Mouse (Mus musculus) megakaryocyte, embryonic 14.5 days (primary cell): Measurements from ENCODE around the gene Dglucy.

ENCODE experiments used
- FLI1 ChIP-seq: IDR thresholded peaks from 2 replicates; pipeline ENCODE4 v1.6.1; 2012; ENCODE audit warnings: low read length, inconsistent platforms, mixed read lengths
- GATA1 ChIP-seq: IDR thresholded peaks from 3 replicates; pipeline ENCODE4 v1.6.1; 2012; ENCODE audit warnings: mixed read lengths, low read length, inconsistent platforms, borderline replicate concordance

DNA sequence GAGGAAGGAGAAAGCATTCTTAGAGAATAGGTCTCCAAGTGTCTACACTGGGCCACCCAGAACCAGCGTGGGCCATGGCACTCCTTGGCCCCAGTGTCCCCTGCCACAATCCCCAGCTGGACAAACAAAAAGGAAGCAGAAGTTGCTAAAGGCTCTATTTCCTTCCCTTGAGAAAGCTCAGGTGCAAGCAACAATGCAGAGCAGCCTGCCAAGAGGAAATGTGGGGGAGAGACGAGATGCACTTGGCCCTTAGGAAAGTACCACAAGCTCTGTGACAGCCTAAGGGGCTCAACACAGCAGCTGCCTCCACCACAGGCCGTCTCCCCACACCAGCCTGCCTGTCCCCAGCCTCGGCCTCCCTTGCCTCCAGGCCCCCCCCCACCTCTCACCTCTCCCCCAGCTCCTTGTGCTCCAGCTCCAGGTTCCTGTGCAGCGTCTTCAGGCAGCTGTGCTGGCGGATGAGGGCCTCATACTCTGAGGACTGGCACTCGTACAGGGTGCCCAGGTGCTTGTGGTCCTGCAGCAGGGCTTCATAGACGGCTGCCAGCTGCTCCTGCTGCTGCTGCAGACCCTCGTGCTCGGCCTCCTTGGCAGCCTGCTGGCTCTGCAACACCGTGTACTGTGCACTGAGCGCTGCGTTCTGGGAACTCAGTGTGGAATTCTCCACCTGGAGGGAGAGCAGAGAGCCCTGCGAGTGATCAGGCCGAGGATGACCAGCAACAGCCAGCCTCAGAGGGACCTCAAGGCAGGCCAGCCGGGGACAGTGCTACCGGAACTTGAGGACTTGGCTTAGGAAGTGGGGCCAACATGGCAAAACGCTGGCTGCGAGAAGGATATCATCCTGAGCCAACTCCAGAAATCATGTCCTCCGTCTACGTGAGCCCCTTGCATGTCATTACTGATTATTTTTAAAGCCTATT is 158.8 kb downstream of the Dglucy start:
- TF ChIP-seq GATA1 (no peak), FLI1 (no peak)
